Mouse (Mus musculus): ENCODE measurements around the gene Abca2. TPM values are rescaled to one million over a fixed set of nuclear protein-coding genes. Genes with fewer than 3 reads are reported as not detected.

Abca2 gene
- polyA plus RNA-seq, 1 experiment: 0.11 TPM

- Histone ChIP-seq H3K4me1 (ENCODE audit: control insufficient read depth) (peaks cover 23% of the 10 kb centered on the region), H3K27me3 (ENCODE audit: control insufficient read depth) (peaks cover 23% of the 10 kb centered on the region), H3K4me3 (replicated peaks) (no peak overlapping the region), H3K9me3 (ENCODE audit: control insufficient read depth, low read length) (no peaks in the 10 kb centered on the region), H3K36me3 (ENCODE audit: control insufficient read depth) (no peaks in the 10 kb centered on the region; the same call in 1 of the 2 replicates)
- TF ChIP-seq TAL1 (IDR thresholded peaks at IDR 0.05; ENCODE audit: low read length): no peak
- TF ChIP-seq GATA1 (IDR thresholded peaks at IDR 0.05; ENCODE audit: low read length): no peak
Measured at GRCm38 (mm10) chr2:25432326-25433098, 4.0 kb downstream of the Abca2 start.

DNA sequence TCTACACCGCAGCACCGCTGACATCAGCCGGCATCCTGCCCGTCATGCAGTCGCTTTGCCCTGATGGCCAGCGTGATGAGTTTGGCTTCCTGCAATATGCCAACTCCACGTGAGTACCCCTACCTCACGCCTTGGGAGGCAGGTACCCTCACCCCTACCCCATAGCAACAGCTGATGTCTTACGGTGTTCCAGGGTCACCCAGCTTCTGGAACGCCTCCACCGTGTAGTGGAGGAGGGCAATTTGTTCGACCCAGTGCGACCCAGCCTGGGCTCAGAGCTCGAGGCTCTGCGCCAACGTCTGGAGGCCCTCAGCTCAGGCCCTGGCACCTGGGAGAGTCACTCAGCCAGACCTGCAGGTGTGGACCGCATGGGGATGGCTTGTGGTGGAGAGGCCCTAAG lies 4.6 kb downstream of the Abca2 start:
- H3K27me3 ChIP-seq (ENCODE audit: control insufficient read depth): peaks cover 23% of the 10 kb centered on the region
- peaks cover 21% of the 10 kb centered on the region for H3K4me1 ChIP-seq (ENCODE audit: control insufficient read depth)
- no peaks in the 10 kb centered on the region for H3K9me3 ChIP-seq (ENCODE audit: control insufficient read depth, low read length)
- TF ChIP-seq GATA1 (IDR thresholded peaks at IDR 0.05; ENCODE audit: low read length) (no peak), TAL1 (IDR thresholded peaks at IDR 0.05; ENCODE audit: low read length) (no peak)
- no peaks in the 10 kb centered on the region; the same call in 1 of the 2 replicates for H3K36me3 ChIP-seq (ENCODE audit: control insufficient read depth)
- H3K4me3 ChIP-seq (replicated peaks): no peak overlapping the region

DNA sequence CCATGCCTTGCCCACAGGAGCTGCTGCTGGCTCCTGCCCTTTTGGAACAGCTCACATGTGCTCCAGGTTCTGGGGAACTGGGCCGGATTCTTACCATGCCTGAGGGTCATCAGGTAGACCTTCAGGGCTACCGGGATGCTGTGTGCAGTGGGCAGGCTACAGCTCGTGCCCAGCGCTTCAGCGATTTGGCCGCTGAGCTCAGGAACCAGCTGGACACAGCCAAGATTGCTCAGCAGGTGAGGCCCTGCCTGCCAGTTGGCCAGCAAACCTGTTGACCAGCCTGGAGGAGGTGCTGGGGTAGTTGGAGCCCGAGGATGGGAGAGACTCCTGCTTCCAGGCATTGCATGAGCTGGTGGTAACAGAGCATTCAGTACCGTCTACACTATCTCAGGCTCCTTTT lies 5.8 kb downstream of the Abca2 start:
- no peaks in the 10 kb centered on the region for H3K9me3 ChIP-seq (ENCODE audit: control insufficient read depth, low read length)
- peaks cover 9% of the 10 kb centered on the region for H3K4me1 ChIP-seq (ENCODE audit: control insufficient read depth)
- H3K4me3 ChIP-seq (replicated peaks): no peak overlapping the region
- no peak for TF ChIP-seq GATA1 (IDR thresholded peaks at IDR 0.05; ENCODE audit: low read length)
- TF ChIP-seq TAL1 (IDR thresholded peaks at IDR 0.05; ENCODE audit: low read length): no peak
- H3K36me3 ChIP-seq (ENCODE audit: control insufficient read depth): no peaks in the 10 kb centered on the region; the same call in 1 of the 2 replicates
- peaks cover 15% of the 10 kb centered on the region for H3K27me3 ChIP-seq (ENCODE audit: control insufficient read depth)

DNA sequence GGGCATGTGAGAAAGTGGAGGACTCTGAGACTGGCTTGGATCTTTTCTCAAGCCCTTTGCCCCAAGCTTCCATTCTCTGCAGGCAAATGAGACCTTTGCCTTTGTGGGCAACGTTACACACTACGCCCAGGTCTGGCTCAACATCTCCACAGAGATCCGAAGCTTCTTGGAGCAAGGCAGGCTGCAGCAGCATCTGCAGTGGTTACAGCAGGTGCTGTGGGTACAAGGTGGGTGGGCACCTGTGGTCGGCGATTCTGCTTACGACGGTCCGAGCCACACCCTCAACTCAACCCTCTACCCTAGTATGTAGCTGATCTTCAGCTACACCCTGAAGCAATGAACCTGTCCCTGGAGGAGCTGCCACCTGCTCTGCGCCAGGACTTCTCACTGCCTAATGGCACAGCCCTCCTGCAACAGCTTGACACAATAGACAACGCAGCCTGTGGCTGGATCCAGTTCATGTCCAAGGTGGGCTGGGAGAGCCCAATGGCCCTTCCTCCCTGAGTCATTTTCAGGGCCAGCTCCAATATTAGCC lies 7.8 kb downstream of the Abca2 start:
- Histone ChIP-seq H3K9me3 (ENCODE audit: control insufficient read depth, low read length) (no peaks in the 10 kb centered on the region), H3K4me1 (ENCODE audit: control insufficient read depth) (peaks cover 7% of the 10 kb centered on the region), H3K4me3 (replicated peaks) (no peak overlapping the region), H3K27me3 (ENCODE audit: control insufficient read depth) (no peaks in the 10 kb centered on the region), H3K36me3 (ENCODE audit: control insufficient read depth) (no peaks in the 10 kb centered on the region; the same call in 1 of the 2 replicates)
- TF ChIP-seq GATA1 (IDR thresholded peaks at IDR 0.05; ENCODE audit: low read length) (no peak), TAL1 (IDR thresholded peaks at IDR 0.05; ENCODE audit: low read length) (no peak)

- TF ChIP-seq TAL1 (IDR thresholded peaks at IDR 0.05; ENCODE audit: low read length) (no peak), GATA1 (IDR thresholded peaks at IDR 0.05; ENCODE audit: low read length) (no peak)
- no peak overlapping the region for H3K4me3 ChIP-seq (replicated peaks)
- no peaks in the 10 kb centered on the region for H3K9me3 ChIP-seq (ENCODE audit: control insufficient read depth, low read length)
- no peaks in the 10 kb centered on the region for H3K4me1 ChIP-seq (ENCODE audit: control insufficient read depth)
- H3K36me3 ChIP-seq (ENCODE audit: control insufficient read depth): peaks cover 6% of the 10 kb centered on the region; the same call in 1 of the 2 replicates
- no peaks in the 10 kb centered on the region for H3K27me3 ChIP-seq (ENCODE audit: control insufficient read depth)
Measured at GRCm38 (mm10) chr2:25441067-25441466, 12.6 kb downstream of the Abca2 start.

- no peaks in the 10 kb centered on the region for H3K9me3 ChIP-seq (ENCODE audit: control insufficient read depth, low read length)
- H3K4me1 ChIP-seq (ENCODE audit: control insufficient read depth): no peaks in the 10 kb centered on the region; the same call in 1 of the 2 replicates
- no peak overlapping the region for H3K4me3 ChIP-seq (replicated peaks)
- H3K27me3 ChIP-seq (ENCODE audit: control insufficient read depth): no peaks in the 10 kb centered on the region
- TF ChIP-seq GATA1 (IDR thresholded peaks at IDR 0.05; ENCODE audit: low read length) (no peak), TAL1 (IDR thresholded peaks at IDR 0.05; ENCODE audit: low read length) (no peak)
- peaks cover 6% of the 10 kb centered on the region; the same call in 1 of the 2 replicates for H3K36me3 ChIP-seq (ENCODE audit: control insufficient read depth)
Measured at GRCm38 (mm10) chr2:25442682-25443081, 14.2 kb downstream of the Abca2 start.

DNA sequence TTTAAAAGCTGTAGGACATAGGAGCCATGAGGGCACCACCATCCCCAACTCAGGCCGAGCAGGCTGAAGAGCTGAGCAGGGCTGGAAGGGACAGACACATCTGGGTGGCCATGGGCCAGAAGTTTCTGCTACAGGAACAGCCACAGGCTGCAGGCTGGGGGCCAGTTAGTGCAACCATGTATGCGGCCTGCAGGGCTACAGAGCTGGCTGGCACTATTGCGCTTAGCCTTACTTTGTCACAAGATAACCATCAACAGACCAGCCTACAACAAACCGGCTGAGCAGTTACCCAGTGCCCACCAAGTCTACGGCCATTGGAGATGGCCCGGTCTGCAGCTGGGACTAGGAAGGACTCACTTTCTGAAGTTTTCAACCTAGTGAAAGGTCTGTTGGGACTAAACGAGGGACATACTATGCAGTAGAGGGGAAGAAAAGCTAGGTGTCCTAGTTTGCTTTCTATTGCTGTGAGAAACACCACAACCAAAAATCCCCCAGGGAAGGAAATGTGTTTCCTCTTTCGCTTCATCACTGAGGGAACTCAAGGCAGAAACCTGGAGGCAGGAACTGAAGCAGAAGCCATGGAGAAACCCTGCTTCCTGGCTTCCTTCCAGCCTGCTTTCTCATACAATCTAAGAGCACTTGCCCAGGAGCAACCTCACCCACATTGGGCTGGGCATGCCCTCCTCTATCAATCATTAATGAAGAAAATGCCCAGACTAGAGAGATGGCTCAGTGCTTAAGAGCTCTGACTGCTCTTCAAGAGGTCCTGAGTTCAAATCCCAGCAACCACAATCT lies 22.5 kb downstream of the Abca2 start:
- no peaks in the 10 kb centered on the region for H3K27me3 ChIP-seq (ENCODE audit: control insufficient read depth)
- H3K4me3 ChIP-seq (replicated peaks): no peak overlapping the region
- H3K36me3 ChIP-seq (ENCODE audit: control insufficient read depth): no peaks in the 10 kb centered on the region; the same call in 1 of the 2 replicates
- H3K9me3 ChIP-seq (ENCODE audit: control insufficient read depth, low read length): no peaks in the 10 kb centered on the region
- no peaks in the 10 kb centered on the region; the same call in 1 of the 2 replicates for H3K4me1 ChIP-seq (ENCODE audit: control insufficient read depth)
- TF ChIP-seq TAL1 (IDR thresholded peaks at IDR 0.05; ENCODE audit: low read length) (no peak), GATA1 (IDR thresholded peaks at IDR 0.05; ENCODE audit: low read length) (no peak)

- no peak for TF ChIP-seq TAL1 (IDR thresholded peaks at IDR 0.05; ENCODE audit: low read length)
- Histone ChIP-seq H3K4me1 (ENCODE audit: control insufficient read depth) (peaks cover 13% of the 10 kb centered on the region), H3K9me3 (ENCODE audit: control insufficient read depth, low read length) (no peaks in the 10 kb centered on the region), H3K27me3 (ENCODE audit: control insufficient read depth) (no peaks in the 10 kb centered on the region), H3K36me3 (ENCODE audit: control insufficient read depth) (peaks cover 4% of the 10 kb centered on the region), H3K4me3 (replicated peaks) (no peak overlapping the region)
Measured at GRCm38 (mm10) chr2:25452951-25453350, 24.4 kb downstream of the Abca2 start.

Data from erythroblast, embryonic 14.5 days (primary cell).